Mouse (Mus musculus): ENCODE results near the gene Rftn1.

- TF ChIP-seq CTCF (IDR thresholded peaks at IDR 0.05; ENCODE audit: extremely low read depth, insufficient read depth, low read length) = no peak
- TF ChIP-seq POLR2A (IDR thresholded peaks at IDR 0.05; ENCODE audit: extremely low read depth, insufficient read depth, low read length) = no peak
Observed at GRCm38 (mm10) chr17:50013848-50014247, 176.6 kb downstream of the Rftn1 start.
